Mouse (Mus musculus) WW6 (cell line): ENCODE measurements around the gene Zfp106.

Experiments used
- DNase-seq: peaks from one replicate; pipeline ENCODE4 v3.0.0-alpha.2; 2013; ENCODE audit warnings: low read depth, low spot score

Gene Zfp106

GRCm38 (mm10) chr2:120476277-120477087 lies 87.2 kb downstream of the Zfp106 start:
- DNase-seq = no peak

- DNase-seq = no peak
Measured at GRCm38 (mm10) chr2:120470856-120471255, 92.8 kb downstream of the Zfp106 start.

- DNase-seq = no peak
Measured at GRCm38 (mm10) chr2:120469715-120470114, 93.9 kb downstream of the Zfp106 start.

- no peak for DNase-seq
Measured at GRCm38 (mm10) chr2:120469220-120469619, 94.4 kb downstream of the Zfp106 start.

GRCm38 (mm10) chr2:120468011-120468410 lies 95.6 kb downstream of the Zfp106 start:
- no peak for DNase-seq

GRCm38 (mm10) chr2:120465397-120465785 lies 98.3 kb downstream of the Zfp106 start:
- DNase-seq = no peak

- DNase-seq = no peak
Measured at GRCm38 (mm10) chr2:120464732-120465396, 98.8 kb downstream of the Zfp106 start.

- no peak for DNase-seq
Measured at GRCm38 (mm10) chr2:120464091-120464490, 99.6 kb downstream of the Zfp106 start.

GRCm38 (mm10) chr2:120463328-120463727 lies 100.3 kb downstream of the Zfp106 start:
- DNase-seq = no peak

- DNase-seq = no peak
Measured at GRCm38 (mm10) chr2:120460216-120460615, 103.4 kb downstream of the Zfp106 start.
